ENCODE assay signal across 24 mouse cellular contexts in genomic region chr16:43388389-43388788, GRCm38 (mm10).
"Had no signal": no experiment of that assay in that cellular context is flagged by ENCODE, and none has a peak within 500 bp of the region (broad histone marks: within the 10 kb centered on the region; RNA-seq: fewer than 3 reads in every experiment).

No protein-coding gene starts in this region.

- ATAC-seq: hindbrain, postnatal 0 days; intestine, embryonic 16.5 days; liver, embryonic 12.5 days had no signal

- H3K4me1 ChIP-seq: hindbrain, embryonic 13.5 days; hindbrain, embryonic 15.5 days; limb, embryonic 15.5 days; liver, embryonic 12.5 days had no signal

- H3K27ac ChIP-seq: heart, embryonic 10.5 days; hindbrain, embryonic 13.5 days; hindbrain, embryonic 15.5 days; hindbrain, postnatal 0 days; kidney, embryonic 15.5 days; kidney, postnatal 0 days; limb, embryonic 13.5 days; limb, embryonic 15.5 days; liver, embryonic 12.5 days; liver, embryonic 14.5 days had no signal

- H3K4me3 ChIP-seq: heart, embryonic 10.5 days; heart, embryonic 12.5 days; hindbrain, embryonic 13.5 days; hindbrain, embryonic 15.5 days; kidney, embryonic 15.5 days; limb, embryonic 13.5 days; limb, embryonic 15.5 days; liver, embryonic 12.5 days had no signal

- H3K36me3 ChIP-seq: heart, embryonic 10.5 days; heart, embryonic 12.5 days; hindbrain, embryonic 13.5 days; hindbrain, embryonic 15.5 days; kidney, embryonic 15.5 days; limb, embryonic 13.5 days; limb, embryonic 15.5 days; liver, embryonic 12.5 days had no signal

- H3K27me3 ChIP-seq: heart, embryonic 12.5 days; hindbrain, embryonic 13.5 days; hindbrain, embryonic 15.5 days; kidney, embryonic 15.5 days; limb, embryonic 13.5 days; limb, embryonic 15.5 days; liver, embryonic 12.5 days had no signal

- DNase-seq: gastrocnemius, postnatal 14 days; gastrocnemius, postnatal 36 days; heart, adult 18-20 months; heart, postnatal 10 days; heart, postnatal 36 days; kidney, adult 11 months; kidney, adult 9 months; kidney, postnatal 14 days; kidney, postnatal 36 days; layer of hippocampus, adult 9-11 months; layer of hippocampus, postnatal 36 days; left cerebral cortex, postnatal 4 days had no signal
